Mouse (Mus musculus) lung, postnatal 0 days (tissue): ENCODE data around the gene Dcst2.

Experiments
- CTCF ChIP-seq: IDR thresholded peaks from 2 replicates; pipeline ENCODE4 v1.5.1; 2016; ENCODE audit warnings: antibody characterized with exemption, mild to moderate bottlenecking
- EP300 ChIP-seq: IDR thresholded peaks from 2 replicates; pipeline ENCODE4 v1.6.1; 2016; ENCODE audit warnings: antibody characterized with exemption, mild to moderate bottlenecking, control low read depth

- no peak for TF ChIP-seq CTCF
- TF ChIP-seq EP300 = no peak
Observed at GRCm38 (mm10) chr3:89380711-89381110, 18.9 kb downstream of the Dcst2 start.
